Mouse (Mus musculus) stomach, adult 2 months (tissue): Measurements from ENCODE around the gene Hdac6. TPM values are rescaled to one million over a fixed set of nuclear protein-coding genes. Genes with fewer than 3 reads are reported as not detected.

Source experiments
- polyA plus RNA-seq: library from polyadenylated mRNA; depleted of rRNA; stranded (reverse); fragments of >200 nt; gene quantifications from 2 replicates; pipeline ENCODE4 v1.2.3, GENCODE M21; 2012; rRNA removed

Gene Hdac6
- 7.3 and 10.8 TPM in 2 replicates for polyA plus RNA-seq

DNA sequence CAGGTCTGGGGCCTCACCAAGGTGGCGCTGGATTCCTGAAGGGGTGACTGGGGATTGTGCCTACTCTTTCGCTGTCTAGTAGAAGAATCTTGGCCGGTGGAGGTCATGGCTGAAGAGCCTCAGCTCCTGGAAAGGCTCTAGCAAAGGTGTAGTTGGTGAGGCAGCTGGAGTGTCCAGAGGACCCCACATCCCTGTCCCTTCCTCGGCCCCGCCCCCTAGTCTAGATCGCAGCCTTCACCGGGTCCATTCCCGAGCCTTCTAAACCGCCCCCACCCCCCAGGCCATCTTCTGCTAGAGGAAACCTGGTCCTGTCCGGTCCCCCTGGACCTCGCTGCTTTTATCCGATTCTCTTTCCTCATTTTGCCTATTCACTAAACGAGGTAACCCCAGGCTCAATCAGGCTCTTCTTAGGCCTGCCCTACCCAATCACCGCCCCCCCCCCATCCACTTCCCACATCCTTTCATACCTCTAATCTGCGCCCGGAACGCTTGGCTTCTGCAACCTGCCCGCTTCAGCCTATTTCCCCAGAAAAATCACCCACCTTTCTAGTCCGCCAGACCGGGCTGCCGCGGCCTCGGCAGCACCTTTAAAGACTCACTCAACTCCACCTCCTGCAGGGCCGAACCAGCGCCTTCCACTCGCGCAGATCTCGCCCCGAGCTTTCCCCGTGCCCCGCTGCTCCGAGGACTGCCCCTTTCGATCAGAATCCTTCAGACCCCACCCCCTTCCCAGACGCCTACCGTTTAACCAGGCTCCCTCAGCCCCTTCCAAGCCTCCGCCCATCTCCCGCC is at the start of gene Hdac6:
Hdac6 (minus strand) TSS at position 782 of the 792 bp plus-strand sequence.

GRCm38 (mm10) chrX:7977892-7978291 is 30.2 kb upstream of the Hdac6 start, which contains the start of gene Gata1:
Gene Gata1, minus strand, starts transcription at chrX:7978071.

DNA sequence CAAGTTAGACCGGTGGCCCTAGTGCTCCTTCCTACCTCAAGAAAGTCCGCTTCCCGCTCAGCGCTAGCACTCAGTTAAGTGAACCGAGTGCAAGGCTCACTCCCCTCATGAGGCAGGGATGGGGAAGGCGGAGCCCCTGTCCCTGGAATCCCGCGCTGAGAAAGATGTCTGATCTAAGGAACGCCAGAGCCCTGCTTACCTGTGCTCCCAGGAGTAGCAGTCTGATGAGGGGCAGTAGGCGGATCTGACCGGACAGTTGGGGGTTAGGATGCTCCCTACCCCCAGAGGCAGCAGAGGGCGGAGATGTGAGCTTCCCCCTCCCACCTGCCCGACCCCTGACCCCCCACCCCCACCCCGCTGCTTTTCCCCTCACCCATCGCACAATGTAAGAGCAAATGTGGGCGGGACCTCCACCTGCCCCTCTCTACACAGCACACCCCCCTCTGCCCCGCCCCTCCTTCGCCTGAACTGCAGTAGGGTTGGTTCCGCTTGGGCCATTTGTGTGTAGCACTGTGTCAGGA is 19.4 kb downstream of the Hdac6 start, which contains the start of gene Eras:
Eras (minus strand) TSS at position 338 of the 521 bp plus-strand sequence.

GRCm38 (mm10) chrX:7919601-7920383 is 27.9 kb downstream of the Hdac6 start, which contains the start of gene Pcsk1n:
Gene Pcsk1n, plus strand, starts transcription at chrX:7919822.

DNA sequence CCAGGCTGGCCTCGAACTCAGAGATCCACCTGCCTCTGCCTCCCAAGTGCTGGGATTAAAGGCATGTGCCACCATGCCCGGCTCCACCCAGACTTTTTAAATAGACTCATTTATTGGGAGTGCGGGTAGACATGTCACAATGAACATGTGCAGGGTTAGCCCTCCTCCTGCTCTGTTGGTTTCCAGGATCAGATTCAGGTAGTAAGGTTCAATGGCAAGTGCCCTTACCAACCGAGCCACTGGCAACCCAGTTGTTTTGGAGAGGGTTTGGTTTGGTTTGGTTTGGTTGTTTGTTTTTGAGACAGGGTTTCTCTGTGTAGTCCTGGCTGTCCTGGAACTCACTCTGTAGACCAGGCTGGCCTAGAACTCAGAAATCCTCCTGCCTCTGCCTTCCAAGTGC is 38.4 kb downstream of the Hdac6 start, which contains the start of gene Gm10490:
Gm10490 (plus strand) TSS at position 301 of the 400 bp plus-strand sequence.

GRCm38 (mm10) chrX:7907735-7908134 is 40.0 kb downstream of the Hdac6 start, which contains the start of gene Gm10491:
Gene Gm10491, minus strand, starts transcription at chrX:7907835.

DNA sequence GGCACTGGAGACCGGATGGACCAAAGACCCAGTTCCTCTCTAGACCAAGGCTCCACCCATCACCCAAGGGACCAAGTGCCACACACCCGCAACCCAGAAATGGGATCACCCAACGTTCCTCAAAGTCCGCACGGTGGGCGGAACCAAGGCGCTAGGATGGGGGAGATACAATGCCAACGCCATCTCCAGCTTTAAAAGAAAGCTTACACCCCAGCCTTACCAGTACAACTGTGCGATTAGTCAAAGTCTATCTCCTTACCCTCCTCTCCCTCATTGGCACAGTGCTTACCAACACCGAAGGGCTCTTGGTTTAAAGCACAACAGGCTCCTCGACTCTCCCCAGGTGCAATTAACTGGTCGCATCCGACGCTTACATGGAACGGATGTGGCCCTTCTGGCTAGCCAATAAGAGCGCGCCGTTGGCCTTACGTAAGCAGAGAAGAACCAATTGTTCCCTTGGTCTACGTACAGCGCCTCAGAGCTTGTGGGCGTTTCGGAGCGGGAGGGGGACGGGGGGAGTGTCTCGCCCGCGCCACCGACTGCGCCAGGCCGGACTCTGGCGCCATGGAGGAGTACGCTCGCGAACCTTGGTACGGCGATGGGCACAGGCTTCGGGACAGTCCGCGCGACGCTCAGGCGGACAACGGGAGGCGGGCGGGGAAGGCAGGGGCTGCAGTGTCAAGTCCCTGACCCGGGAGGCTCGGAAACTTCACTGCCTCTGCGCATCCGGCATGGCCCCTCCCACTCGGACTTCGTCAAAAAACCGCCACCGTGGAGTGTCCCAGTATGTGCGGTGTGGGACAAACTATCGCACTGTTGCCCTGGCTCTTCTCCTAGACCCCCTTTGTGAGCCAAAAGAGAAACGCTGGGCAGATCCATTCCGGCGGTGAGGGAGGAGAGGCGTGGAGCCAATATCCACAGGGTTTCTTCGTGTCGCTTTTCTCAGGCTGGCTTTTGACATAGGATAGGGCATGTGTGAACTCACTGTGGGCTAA is 48.5 kb downstream of the Hdac6 start, which contains the start of the genes Pqbp1 and Timm17b:
Pqbp1 (minus strand) TSS at position 390 of the 995 bp plus-strand sequence.
Timm17b (plus strand) TSS at position 478 of the 995 bp plus-strand sequence.

DNA sequence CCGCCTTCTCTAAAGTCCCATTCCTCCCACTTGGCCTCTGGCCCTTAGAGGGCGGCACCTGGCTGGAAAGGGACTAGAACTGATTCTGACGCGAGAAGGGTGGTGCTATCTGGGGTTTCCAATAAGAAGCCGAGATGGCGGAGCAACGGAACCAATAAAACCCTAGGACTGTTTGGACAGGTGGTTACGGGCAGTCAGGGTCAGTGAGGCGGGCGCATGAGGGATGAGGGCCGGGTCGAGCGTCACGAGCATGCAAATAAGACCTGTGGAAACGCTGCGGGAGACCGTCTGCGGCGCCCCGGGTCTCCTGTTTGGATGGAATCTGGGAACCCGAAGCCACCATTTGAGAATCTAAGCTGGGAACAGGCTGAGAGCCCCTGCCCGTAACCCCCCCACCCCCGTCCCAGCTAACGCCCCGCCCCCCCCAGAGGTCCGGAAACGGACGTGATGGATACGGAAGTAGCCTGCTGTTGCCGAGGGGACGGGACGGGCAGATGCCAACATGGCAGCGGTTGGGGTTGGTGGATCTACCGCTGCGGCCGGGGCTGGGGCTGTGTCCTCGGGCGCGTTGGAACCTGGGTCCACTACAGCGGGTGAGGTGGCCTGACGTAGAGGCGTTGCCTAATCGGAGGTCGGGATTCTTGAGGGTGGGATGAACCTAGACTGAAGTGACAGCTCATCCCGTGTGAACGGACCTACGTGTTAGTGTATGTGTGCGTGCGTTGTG is 63.7 kb downstream of the Hdac6 start, which contains the start of gene Slc35a2:
Slc35a2 (plus strand) TSS at position 188 of the 727 bp plus-strand sequence.

Other genes with a start within 250 kb of the Hdac6 start
- gene Wdr45, start 233.6 kb downstream of the Hdac6 start, polyA plus RNA-seq: 18.3 and 20.3 TPM in 2 replicates
- gene Gm45208, start 225.6 kb downstream of the Hdac6 start, polyA plus RNA-seq: 0.22 TPM in 1 of 2 replicates, not detected in the other
- gene Praf2, start 219.4 kb downstream of the Hdac6 start, polyA plus RNA-seq: 30.1 and 36.8 TPM in 2 replicates
- gene Ccdc120, start 197.0 kb downstream of the Hdac6 start, polyA plus RNA-seq: 20.8 and 24.6 TPM in 2 replicates
- 13.1 and 13.4 TPM in 2 replicates for gene Tfe3, start 185.3 kb downstream of the Hdac6 start, polyA plus RNA-seq
- 6.6 and 7.6 TPM in 2 replicates for gene Gripap1, start 158.1 kb downstream of the Hdac6 start, polyA plus RNA-seq
- gene Kcnd1, start 125.6 kb downstream of the Hdac6 start, polyA plus RNA-seq: 0.38 and 0.56 TPM in 2 replicates
- 21.1 and 23.3 TPM in 2 replicates for gene Otud5, start 106.5 kb downstream of the Hdac6 start, polyA plus RNA-seq
- 7.4 and 8.8 TPM in 2 replicates for gene Pim2, start 69.6 kb downstream of the Hdac6 start, polyA plus RNA-seq
- gene Slc35a2, start 63.9 kb downstream of the Hdac6 start, polyA plus RNA-seq: 74.9 and 99.5 TPM in 2 replicates
- 27.2 and 28.7 TPM in 2 replicates for gene Pqbp1, start 48.6 kb downstream of the Hdac6 start, polyA plus RNA-seq
- gene Timm17b, start 48.5 kb downstream of the Hdac6 start, polyA plus RNA-seq: 23.5 and 30.2 TPM in 2 replicates
- not detected in 2 replicates for gene Gm10491, start 40.1 kb downstream of the Hdac6 start, polyA plus RNA-seq
- not detected in 2 replicates for gene Gm10490, start 38.3 kb downstream of the Hdac6 start, polyA plus RNA-seq
- gene Pcsk1n, start 28.1 kb downstream of the Hdac6 start, polyA plus RNA-seq: 15.1 and 39.9 TPM in 2 replicates
- not detected in 2 replicates for gene Eras, start 19.3 kb downstream of the Hdac6 start, polyA plus RNA-seq
- gene Gata1, start 30.2 kb upstream of the Hdac6 start, polyA plus RNA-seq: 0.40 and 0.71 TPM in 2 replicates
- 1.6 and 1.7 TPM in 2 replicates for gene Glod5, start 70.6 kb upstream of the Hdac6 start, polyA plus RNA-seq
- gene Suv39h1, start 126.9 kb upstream of the Hdac6 start, polyA plus RNA-seq: 2.3 and 2.6 TPM in 2 replicates
- gene Was, start 142.6 kb upstream of the Hdac6 start, polyA plus RNA-seq: 1.1 and 1.2 TPM in 2 replicates
- 65.3 and 68.4 TPM in 2 replicates for gene Wdr13, start 185.0 kb upstream of the Hdac6 start, polyA plus RNA-seq
- 14.2 and 17.6 TPM in 2 replicates for gene Rbm3, start 198.0 kb upstream of the Hdac6 start, polyA plus RNA-seq
- 7.4 and 8.1 TPM in 2 replicates for gene Tbc1d25, start 228.3 kb upstream of the Hdac6 start, polyA plus RNA-seq
- gene Ebp, start 245.6 kb upstream of the Hdac6 start, polyA plus RNA-seq: 106 and 116 TPM in 2 replicates